Mouse (Mus musculus): ENCODE results near the gene Gm973. TPM values are rescaled to one million over a fixed set of nuclear protein-coding genes. Genes with fewer than 3 reads are reported as not detected.
"Not testable (repeated sequence)": the region's sequence is repeated elsewhere in the genome, so short reads cannot be mapped to it uniquely, and the experiment has no call there.

Gm973 gene
- polyA plus RNA-seq, 1 experiment, result 1.2 TPM

DNA sequence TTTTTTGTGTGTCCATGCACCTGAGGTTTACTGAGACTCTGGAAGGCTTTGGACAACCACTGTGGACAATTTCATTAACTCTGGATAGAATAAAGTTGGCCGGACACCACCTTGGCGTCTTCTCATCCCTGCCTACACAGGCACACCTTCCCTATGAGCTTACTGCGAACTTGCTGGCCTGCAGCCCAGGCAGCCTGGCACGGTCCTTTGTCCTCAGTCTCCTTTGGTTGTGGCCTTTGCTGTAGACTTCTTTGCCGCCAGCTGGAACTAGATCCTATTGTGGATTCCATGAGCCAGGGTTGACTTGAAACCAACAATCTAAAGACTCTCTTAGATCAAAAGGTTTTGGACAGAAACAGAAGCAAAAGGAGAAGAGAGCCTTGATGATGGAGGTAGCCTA is 109.3 kb downstream of the Gm973 start:
- peak; percentile 26 for DNase-seq (ENCODE audit: low read depth)

GRCm38 (mm10) chr1:59629194-59629593 is 113.1 kb downstream of the Gm973 start:
- DNase-seq (ENCODE audit: low read depth), result no peak

DNA sequence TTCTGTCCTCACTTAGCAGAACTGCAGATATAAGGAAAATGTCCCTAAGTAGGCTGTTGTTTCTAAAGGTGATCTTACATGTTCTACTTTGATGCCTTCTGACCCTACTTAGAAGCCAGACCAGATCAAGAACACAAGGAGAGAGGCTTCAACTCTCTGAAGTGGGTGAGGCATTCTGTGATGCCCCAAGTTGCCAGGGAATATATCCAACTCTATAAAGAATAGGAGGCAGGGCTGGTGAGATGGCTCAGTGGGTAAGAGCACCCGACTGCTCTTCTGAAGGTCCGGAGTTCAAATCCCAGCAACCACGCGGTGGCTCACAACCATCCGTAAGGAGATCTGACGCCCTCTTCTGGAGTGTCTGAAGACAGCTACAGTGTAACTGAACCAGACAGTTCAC is 114.3 kb downstream of the Gm973 start:
- not testable (repeated sequence) for DNase-seq (ENCODE audit: low read depth)

DNA sequence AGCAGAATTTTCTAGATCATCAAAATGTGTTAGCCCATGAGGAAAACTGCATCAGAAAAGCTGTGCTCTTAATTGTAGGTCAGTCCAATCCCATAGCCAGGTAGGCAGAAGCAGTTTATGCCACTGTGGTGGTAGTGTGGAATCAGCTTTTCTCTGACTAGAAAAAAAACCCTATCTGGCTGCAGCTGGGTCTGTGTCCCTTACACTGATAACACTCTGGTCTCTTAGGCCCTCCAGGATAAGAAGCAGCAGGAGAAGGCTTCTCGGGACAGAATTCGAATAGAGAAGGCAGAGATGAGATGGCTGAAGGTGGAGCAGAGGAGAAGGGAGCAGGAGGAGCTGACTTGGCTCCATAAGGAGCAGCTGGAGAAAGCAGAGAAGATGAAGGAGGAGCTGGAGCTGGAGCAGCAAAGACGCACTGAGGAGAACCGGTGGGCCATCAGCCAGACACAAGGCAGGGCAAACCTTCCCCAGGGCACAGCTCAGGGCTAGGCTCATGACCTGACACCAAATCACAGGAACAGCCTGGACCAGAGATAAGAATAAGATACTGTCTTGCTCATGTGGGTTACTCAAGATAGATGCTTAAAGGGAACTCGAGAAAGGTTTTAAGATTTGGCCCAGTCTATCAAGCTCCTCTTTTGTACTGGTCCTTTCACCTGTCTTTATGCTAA is 116.1 kb downstream of the Gm973 start:
- no peak for DNase-seq (ENCODE audit: low read depth)

GRCm38 (mm10) chr1:59633056-59633455 is 117.0 kb downstream of the Gm973 start:
- no peak for DNase-seq (ENCODE audit: low read depth)

DNA sequence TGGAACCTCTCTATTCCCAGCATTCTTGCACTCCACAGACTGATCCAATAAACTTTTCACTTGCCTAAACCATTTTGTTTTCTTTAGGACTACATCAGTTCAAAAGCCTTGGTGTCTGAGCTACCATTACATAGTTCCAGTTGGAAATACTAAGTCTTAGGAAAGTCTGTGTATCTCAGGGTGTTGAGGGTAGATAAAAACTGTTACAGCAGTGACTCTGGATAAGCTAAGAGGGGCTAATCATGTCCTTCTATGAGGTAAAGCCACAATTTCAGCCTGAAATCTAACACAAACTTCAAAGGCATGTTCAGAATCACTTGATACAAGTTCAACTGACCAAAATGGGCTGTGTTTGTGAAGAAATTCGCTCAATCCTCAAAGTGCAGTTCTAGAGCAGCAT is 120.3 kb downstream of the Gm973 start:
- DNase-seq (ENCODE audit: low read depth), result no peak

- no peak for DNase-seq (ENCODE audit: low read depth)
These were observed 122.3 kb downstream of the Gm973 start for GRCm38 (mm10) chr1:59638371-59638770.

DNA sequence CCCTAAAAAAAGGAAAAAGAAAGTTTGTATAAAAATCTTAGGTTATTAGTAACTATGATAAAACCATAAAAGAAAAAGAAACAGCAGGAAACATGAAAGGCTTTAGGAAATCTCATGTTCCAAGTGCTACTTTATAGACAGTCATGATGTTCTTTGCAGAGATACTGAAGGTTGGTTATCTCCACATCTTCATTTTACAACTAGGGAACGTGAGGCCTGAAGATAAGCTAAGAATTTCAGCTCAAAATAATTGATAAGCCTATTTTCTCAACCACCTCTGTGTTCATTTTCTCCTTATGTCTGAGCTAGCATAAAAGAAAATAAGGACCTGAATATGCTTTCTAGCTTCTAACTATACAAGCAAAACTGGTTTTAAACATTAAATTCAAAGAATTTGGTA is 126.4 kb downstream of the Gm973 start:
- no peak for DNase-seq (ENCODE audit: low read depth)

- DNase-seq (ENCODE audit: low read depth), result not testable (repeated sequence)
These were observed 130.4 kb downstream of the Gm973 start for GRCm38 (mm10) chr1:59646502-59646901.

DNA sequence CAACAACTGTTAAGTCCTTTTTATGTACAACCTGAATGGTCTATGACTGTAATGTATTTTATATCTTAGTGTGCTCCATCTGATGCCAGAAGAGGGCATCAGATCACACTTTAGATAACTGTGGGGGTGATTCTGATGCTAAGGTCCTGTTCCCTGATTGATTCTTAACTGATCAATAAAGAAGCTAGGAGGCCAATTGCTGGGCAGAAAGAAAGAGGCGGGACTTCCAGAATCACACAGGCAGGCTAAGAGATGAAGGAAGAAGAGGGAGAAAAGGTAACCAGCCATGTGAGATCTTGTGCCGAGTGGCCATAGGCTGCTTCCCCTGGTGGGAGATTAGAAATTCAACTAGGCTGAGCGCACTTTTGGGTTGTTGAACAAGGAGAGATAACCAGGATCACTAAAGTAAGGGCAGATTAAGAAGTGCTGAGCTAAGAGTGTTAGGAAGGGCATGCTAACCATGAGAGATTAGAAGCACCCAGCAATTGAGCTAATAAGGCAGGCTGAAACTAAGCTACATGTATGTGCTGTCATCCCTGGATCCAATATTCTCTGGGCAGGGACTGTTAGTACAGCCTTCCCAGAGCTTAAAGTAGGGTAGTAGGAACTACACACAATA is 135.2 kb downstream of the Gm973 start:
- no peak for DNase-seq (ENCODE audit: low read depth)

DNA sequence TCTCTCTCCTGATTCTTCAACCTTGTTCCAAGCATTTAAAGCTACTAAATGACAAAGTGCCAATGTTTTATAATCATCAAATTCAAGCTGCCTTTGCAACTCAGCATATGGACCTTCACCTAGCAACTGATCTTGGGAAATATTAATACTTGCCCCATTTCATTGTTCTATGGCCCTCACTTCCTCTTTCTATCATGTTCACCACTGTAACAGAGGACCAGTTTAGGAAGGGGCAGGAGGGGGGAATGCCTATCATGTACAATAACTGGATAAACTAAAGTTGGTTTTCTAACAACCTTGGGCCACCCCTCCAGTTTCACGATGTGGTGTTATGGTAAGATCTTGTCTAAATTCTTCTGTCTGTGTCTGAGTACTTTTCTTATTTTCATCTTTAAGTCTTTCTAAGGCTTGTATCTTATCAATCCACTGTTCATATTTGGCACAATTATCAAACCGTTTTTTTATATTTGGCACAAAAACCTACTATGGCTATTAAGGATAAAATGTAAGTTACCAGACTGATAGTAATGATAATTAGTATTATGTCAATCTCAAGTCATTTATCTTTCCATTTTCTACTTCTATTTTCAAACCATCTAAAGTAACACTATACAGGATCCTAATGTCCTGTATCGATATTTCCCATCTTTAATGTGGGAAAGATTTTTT is 137.3 kb downstream of the Gm973 start:
- DNase-seq (ENCODE audit: low read depth), result no peak

- no peak for DNase-seq (ENCODE audit: low read depth)
These were observed 140.4 kb downstream of the Gm973 start for GRCm38 (mm10) chr1:59656244-59657171.

DNA sequence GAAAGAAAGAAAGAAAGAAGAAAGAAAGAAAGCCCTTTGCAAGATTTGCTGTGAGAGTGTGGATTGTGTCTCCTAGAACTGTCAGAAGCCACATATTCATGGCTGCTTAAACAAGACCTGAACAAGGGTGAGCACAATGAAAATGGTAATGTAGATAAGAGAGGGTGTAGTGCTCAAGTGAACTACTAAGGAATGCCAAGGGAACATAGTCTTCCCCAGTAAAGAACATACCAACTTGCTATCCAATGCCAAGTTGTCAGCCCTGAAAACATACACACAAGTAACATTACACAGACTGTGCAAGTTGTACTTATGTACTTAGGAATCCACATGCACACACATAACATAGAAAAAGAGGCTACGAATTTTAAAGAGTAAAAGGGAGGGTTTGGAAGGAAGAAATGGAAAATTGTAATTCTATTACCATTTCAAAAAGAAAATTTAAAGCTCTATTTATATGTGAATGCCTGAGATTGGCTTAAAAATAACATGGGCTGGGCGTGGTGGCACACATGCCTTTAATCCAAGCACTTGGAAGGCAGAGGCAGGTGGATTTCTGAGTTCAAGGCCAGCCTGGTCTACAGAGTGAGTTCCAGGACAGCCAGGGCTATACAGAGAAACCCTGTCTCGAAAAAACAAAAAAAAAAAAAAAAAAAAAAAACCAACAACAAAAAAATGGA is 147.5 kb downstream of the Gm973 start:
- DNase-seq (ENCODE audit: low read depth), result no peak

DNA sequence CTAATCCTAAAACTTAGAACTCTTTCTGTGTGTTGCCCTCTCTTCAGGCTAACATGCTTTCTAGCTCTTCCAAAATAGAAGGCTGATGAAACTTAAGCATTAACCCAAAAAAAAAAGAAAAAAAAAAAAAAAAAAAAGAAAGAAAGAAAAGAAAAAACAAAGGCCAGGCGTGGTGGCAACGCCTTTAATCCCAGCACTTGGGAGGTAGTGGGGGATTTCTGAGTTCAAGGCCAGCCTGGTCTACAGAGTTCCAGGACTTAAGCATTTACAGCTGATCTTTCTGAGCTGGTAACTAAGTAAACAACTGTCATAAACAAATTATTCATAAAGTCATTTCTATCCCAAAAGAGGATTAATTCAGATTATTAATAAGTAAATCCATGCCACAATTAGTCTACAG is 152.8 kb downstream of the Gm973 start:
- DNase-seq (ENCODE audit: low read depth), result no peak

DNA sequence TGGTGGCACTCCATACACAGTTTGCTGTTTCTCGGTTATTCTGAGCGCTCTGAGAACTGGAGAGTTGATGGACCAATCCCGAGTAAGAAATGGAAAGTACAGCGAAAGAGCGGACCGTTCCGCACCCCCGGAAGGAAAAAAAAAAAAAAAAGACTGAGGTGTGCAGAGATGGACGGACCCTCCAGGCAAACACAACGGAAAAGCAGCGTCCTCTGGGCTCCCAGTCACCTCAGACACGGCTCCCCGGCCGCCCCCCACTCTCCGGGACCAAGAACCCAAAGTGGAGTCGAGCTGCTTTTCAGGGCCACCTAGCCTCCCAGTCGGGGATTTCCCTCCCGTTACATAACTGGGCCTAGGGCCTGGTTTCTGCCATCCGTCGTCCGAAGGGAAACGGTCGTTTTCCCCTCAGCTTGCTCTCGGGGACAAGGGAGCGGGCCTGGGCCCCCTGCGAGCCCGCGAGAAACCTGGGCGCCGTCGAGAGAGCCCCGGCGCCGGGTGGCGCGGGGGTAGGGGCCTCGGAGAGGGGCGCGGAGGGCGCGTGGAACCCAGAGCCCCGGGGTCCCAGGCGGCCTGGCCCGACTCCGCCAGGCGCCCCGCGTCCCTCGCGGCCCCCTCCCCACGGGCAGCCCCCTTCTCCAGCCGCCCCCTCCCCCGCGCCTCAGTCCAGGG is 154.0 kb downstream of the Gm973 start:
- DNase-seq (ENCODE audit: low read depth), result no peak

DNA sequence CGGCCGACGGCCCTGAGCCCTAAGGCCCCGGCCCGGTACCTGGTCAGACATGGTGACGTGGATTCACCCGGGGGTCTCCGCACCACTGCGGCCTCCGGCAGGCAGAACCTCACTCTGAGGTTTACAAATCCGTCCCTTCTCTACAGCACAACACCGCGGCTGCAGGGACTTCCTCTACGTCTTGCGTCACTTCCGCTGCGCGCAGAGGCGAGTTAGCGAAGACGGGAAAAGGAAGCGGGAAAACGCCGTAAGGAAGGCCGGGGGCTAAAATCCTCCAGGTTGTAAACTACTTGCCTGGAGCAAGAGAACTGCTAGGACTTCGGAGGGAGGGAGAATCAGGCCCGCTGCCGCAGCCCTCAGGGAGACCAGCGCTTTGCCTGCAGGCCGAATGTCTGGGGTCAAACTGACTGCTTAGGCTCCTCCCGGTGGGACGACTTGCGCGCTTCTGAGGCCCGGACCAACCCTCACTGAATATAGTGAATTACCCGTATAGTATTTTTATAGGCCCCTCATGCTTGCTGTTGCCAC is 154.6 kb downstream of the Gm973 start, which contains the start of gene Sumo1:
Gene Sumo1 (minus strand): TSS at position 194 of the 528 bp plus-strand sequence.
- no peak for DNase-seq (ENCODE audit: low read depth)

DNA sequence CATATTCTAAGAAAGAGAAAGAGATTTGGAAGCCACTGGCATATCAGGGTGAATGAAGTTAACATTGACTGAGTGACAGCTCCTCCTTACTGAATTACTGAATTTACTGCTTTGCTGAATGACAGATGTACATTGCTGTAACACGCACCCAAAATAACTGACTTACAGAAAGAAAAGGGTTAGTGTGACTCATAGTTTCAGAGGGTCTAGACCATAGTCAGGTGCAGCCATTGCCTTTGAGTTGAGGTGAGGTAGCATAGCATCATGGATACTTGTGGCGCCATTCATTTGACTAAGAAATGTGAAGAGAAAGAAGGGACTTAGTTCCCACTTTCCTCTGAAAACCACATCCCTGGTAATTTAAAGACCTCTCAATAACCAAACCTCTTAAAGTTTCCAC is 157.6 kb downstream of the Gm973 start:
- no peak for DNase-seq (ENCODE audit: low read depth)

- no peak for DNase-seq (ENCODE audit: low read depth)
These were observed 168.1 kb downstream of the Gm973 start for GRCm38 (mm10) chr1:59683926-59684818.
